Mouse (Mus musculus): ENCODE data around the gene Umps.

GRCm38 (mm10) chr16:33940095-33940494 lies 26.7 kb downstream of the Umps start:
- TF ChIP-seq POLR2A (IDR thresholded peaks at IDR 0.05; ENCODE audit: low read depth, low read length), result no peak
- TF ChIP-seq CTCF (conservative IDR thresholded peaks at IDR 0.05; ENCODE audit: insufficient read depth, insufficient read length, low read depth, low read length), result no peak
